Mouse (Mus musculus): Measurements from ENCODE around the gene Tmem120b. TPM values are rescaled to one million over a fixed set of nuclear protein-coding genes. Genes with fewer than 3 reads are reported as not detected.

Tmem120b gene
- polyA plus RNA-seq, 1 experiment: 9.4 TPM

DNA sequence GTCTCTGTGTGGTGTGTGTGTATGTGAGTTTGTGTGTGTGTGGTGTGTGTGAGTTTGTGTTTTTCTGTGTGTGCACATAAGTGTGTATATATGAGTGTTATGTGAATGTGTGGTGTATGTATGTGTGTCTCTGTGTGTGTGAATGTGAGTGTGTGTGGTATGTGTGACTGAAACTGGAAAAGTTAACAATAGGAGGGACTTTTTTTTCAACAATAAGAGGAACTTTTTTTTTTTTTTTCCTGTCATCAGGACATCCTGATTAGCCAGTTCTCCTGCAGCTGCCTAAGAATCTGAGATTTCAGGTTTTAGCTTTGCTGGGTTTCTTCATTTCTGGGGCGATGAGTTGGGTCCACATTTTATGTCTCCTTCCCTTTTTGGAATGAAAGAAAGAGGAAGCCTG is 11.4 kb downstream of the Tmem120b start:
- H3K9me3 ChIP-seq (ENCODE audit: control insufficient read depth, low read length): peaks cover 10% of the 10 kb centered on the region
- peaks cover 78% of the 10 kb centered on the region for H3K4me1 ChIP-seq (ENCODE audit: control insufficient read depth)
- H3K36me3 ChIP-seq (ENCODE audit: control insufficient read depth): peaks cover 66% of the 10 kb centered on the region
- peak overlapping the region; percentile 74 for H3K4me3 ChIP-seq (replicated peaks)
- no peak for TF ChIP-seq GATA1 (IDR thresholded peaks at IDR 0.05; ENCODE audit: low read length)
- no peak for TF ChIP-seq TAL1 (IDR thresholded peaks at IDR 0.05; ENCODE audit: low read length)
- no peaks in the 10 kb centered on the region; the same call in 1 of the 2 replicates for H3K27me3 ChIP-seq (ENCODE audit: control insufficient read depth)

DNA sequence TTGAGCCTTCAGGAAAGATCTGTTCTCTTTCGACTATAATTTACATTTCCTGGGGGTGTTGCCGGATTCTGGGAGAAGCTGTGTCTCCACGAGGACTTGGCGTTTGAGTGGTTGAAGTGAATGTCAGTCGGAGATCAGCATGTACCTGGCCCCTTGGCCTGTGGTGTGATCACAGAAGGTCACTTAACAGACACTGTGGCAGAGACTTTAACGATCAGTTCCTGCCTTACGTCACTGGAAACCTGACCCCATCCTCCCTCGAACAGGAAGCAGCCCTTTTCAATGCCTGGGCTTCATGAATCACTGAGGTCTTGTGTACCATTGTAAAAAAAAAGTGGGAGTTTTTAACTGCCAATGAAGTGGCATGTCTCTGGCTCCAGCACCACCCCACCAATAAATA is 11.8 kb downstream of the Tmem120b start:
- peaks cover 71% of the 10 kb centered on the region for H3K36me3 ChIP-seq (ENCODE audit: control insufficient read depth)
- peaks cover 10% of the 10 kb centered on the region for H3K9me3 ChIP-seq (ENCODE audit: control insufficient read depth, low read length)
- peaks cover 78% of the 10 kb centered on the region for H3K4me1 ChIP-seq (ENCODE audit: control insufficient read depth)
- no peak for TF ChIP-seq TAL1 (IDR thresholded peaks at IDR 0.05; ENCODE audit: low read length)
- no peak for TF ChIP-seq GATA1 (IDR thresholded peaks at IDR 0.05; ENCODE audit: low read length)
- H3K4me3 ChIP-seq (replicated peaks): no peak overlapping the region
- no peaks in the 10 kb centered on the region; the same call in 1 of the 2 replicates for H3K27me3 ChIP-seq (ENCODE audit: control insufficient read depth)

DNA sequence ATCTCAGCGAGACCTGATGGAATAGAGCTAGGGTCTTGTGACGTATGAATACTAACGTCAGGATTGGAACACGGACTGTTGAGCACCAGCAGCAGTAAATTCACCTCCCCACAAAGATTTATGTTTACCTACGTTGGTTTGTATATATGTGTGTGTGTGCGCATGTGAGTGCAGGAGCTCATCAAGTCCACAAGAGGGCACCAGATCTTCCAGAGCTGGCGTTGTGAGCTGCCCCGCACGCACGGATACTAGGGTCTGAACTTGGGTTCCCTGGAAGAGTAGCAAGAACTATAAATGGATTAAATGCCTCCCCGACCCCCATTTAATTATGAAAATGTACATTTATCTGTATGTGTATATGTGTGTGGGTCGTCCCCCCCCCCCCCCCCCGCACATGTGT is 12.3 kb downstream of the Tmem120b start:
- TF ChIP-seq TAL1 (IDR thresholded peaks at IDR 0.05; ENCODE audit: low read length): no peak
- TF ChIP-seq GATA1 (IDR thresholded peaks at IDR 0.05; ENCODE audit: low read length): no peak
- Histone ChIP-seq H3K36me3 (ENCODE audit: control insufficient read depth) (peaks cover 75% of the 10 kb centered on the region), H3K4me3 (replicated peaks) (no peak overlapping the region), H3K27me3 (ENCODE audit: control insufficient read depth) (no peaks in the 10 kb centered on the region; the same call in 1 of the 2 replicates), H3K9me3 (ENCODE audit: control insufficient read depth, low read length) (peaks cover 10% of the 10 kb centered on the region), H3K4me1 (ENCODE audit: control insufficient read depth) (peaks cover 77% of the 10 kb centered on the region)

DNA sequence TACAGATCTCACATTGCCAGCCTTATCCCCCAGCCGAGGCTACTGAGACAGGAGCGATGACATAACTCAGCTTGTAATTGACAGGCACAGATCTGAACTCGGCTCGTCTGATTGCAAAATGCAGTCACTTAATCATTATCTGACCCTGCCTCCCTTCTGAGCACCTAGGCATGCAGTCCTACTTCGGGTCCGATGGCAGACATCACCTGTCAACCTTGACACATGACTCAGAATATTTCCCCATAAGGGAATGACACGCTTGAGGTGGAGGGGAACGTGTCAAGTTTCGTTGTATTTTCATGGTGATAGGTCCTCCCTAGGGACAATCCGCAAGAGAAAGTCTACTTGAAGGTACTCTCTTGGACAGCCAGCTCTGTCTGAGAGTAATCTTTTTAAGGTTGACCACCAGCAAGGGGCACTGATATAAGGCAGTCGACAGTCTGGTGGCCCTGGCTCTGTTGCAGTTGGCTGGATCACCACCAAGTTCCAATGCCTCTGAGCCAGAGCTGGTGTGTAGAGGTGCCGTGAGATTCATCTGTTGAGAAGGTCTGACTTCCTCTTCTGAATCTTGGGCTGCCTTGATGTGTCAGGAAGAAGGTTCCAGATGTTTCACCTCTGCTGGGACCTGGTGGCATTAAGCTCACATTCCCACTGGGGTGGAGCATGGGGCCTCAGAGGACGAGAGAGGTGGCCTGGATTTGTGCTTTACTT is 15.3 kb downstream of the Tmem120b start:
- no peak overlapping the region for H3K4me3 ChIP-seq (replicated peaks)
- peaks cover 88% of the 10 kb centered on the region for H3K36me3 ChIP-seq (ENCODE audit: control insufficient read depth)
- H3K4me1 ChIP-seq (ENCODE audit: control insufficient read depth): peaks cover 75% of the 10 kb centered on the region
- no peak for TF ChIP-seq GATA1 (IDR thresholded peaks at IDR 0.05; ENCODE audit: low read length)
- peaks cover 12% of the 10 kb centered on the region for H3K9me3 ChIP-seq (ENCODE audit: control insufficient read depth, low read length)
- no peaks in the 10 kb centered on the region; the same call in 1 of the 2 replicates for H3K27me3 ChIP-seq (ENCODE audit: control insufficient read depth)

DNA sequence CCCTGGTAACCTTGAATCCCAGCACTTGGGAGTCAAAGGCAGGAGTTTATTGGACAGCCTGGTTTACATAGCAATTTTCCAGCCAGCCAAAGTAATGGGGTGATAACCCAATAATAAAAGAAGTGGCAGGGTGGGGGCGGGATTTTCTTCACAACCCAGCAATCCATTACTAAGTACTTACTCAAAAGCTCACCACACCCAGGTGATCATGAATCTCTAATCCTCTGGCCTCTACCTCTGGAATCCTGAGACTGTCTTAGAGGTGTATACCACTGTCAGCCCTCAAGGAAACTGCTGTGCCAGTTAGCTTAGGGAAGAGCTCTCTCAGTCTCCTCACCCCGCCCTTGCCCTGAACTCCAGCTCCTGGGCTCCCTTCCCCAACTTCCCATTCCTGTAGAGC is 18.3 kb downstream of the Tmem120b start:
- H3K4me1 ChIP-seq (ENCODE audit: control insufficient read depth): peaks cover 83% of the 10 kb centered on the region

DNA sequence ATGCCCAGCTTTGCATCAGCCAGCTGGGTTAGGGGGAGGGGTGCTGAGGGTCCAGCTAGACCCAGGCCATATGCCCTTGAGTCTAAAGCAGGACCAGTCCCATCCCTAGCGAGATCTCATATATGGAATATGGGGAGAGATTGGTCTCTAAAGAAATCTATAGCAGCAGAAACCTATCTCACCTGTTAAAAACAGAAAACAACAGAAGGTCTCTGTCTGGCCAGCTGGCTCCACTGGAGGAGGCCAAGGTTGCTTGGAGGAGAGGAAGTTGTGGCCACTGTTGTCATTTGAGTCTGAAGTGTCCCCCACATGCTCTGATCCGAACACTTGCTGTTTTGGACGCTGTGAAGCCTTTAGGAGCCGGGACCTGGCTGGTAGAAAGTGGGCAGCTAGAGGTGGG is 20.6 kb downstream of the Tmem120b start:
- Histone ChIP-seq H3K36me3 (ENCODE audit: control insufficient read depth) (peaks cover 83% of the 10 kb centered on the region), H3K27me3 (ENCODE audit: control insufficient read depth) (no peaks in the 10 kb centered on the region), H3K9me3 (ENCODE audit: control insufficient read depth, low read length) (peaks cover 7% of the 10 kb centered on the region), H3K4me3 (replicated peaks) (no peak overlapping the region), H3K4me1 (ENCODE audit: control insufficient read depth) (peaks cover 88% of the 10 kb centered on the region)
- TF ChIP-seq GATA1 (IDR thresholded peaks at IDR 0.05; ENCODE audit: low read length): no peak
- TF ChIP-seq TAL1 (IDR thresholded peaks at IDR 0.05; ENCODE audit: low read length): no peak

More for the DNA sequence above, 18.3 kb downstream of the Tmem120b start:
- TF ChIP-seq GATA1 (IDR thresholded peaks at IDR 0.05; ENCODE audit: low read length) (no peak), TAL1 (IDR thresholded peaks at IDR 0.05; ENCODE audit: low read length) (no peak)
- Histone ChIP-seq H3K36me3 (ENCODE audit: control insufficient read depth) (peaks cover 86% of the 10 kb centered on the region), H3K27me3 (ENCODE audit: control insufficient read depth) (no peaks in the 10 kb centered on the region), H3K4me3 (replicated peaks) (no peak overlapping the region), H3K9me3 (ENCODE audit: control insufficient read depth, low read length) (peaks cover 7% of the 10 kb centered on the region)

DNA sequence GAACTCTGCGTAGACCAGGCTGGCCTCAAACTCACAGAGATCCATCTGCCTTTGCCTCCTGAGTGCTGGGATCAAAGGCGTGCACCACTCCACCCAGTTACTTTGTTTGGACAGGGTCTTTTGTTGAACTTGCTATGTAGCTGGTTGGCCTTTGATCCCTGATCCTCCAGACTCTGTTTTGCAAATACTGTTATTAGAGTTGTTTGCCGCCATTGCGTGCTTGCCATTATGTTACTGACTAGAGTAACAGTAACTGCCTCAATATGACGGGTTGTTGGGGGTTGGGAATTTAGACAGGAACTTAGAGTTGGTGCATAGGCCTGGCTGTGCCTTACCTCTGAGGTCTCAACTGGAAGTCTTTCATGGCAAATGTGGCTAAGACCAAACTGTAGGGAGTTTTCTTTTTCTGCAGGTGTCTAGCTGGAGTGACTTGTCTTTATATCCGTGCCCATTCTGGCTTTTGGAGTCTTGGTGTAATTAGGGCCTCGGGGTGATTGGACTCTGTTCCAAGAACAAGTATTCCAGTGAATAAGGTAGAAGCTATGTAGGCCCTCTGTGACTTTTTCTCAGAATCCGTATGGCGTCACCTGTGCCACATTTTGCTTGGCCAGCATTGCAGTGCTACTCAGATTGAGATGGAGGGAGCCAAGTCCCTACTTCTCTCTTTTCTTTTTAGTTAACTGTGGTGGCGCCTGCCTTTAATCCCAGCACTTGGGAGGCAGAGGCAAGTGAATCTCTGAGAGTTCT is 22.5 kb downstream of the Tmem120b start:
- Histone ChIP-seq H3K4me3 (replicated peaks) (no peak overlapping the region), H3K27me3 (ENCODE audit: control insufficient read depth) (no peaks in the 10 kb centered on the region), H3K9me3 (ENCODE audit: control insufficient read depth, low read length) (peaks cover 7% of the 10 kb centered on the region), H3K4me1 (ENCODE audit: control insufficient read depth) (peaks cover 90% of the 10 kb centered on the region), H3K36me3 (ENCODE audit: control insufficient read depth) (peaks cover 74% of the 10 kb centered on the region)
- TF ChIP-seq GATA1 (IDR thresholded peaks at IDR 0.05; ENCODE audit: low read length): no peak
- TF ChIP-seq TAL1 (IDR thresholded peaks at IDR 0.05; ENCODE audit: low read length): no peak

DNA sequence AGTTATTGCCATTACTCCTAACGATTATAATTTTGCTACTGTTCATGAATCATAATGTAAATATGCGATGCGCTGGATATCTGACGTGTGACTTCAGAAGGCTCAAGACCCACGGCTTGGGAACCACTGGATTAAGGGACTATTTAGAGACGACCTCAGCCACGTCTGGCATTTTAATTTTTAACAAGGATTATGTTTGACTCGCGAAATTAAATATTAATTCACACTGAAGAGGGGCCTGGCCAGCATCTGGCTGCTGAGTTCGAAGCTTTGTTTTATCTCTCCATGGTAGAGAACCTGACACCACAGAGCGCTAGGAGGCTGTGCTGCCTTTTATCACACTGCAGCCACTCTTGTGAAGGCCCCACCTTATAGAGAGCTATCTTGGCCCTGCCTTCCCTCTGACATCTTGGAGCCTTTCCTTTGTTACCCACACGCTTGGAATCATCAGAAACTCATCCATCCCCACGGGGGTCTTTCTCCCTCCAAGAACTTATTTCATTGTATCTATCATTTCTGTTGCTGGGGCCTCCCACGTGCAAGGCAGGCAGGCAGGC is 24.9 kb downstream of the Tmem120b start:
- peaks cover 7% of the 10 kb centered on the region for H3K9me3 ChIP-seq (ENCODE audit: control insufficient read depth, low read length)
- H3K4me1 ChIP-seq (ENCODE audit: control insufficient read depth): peaks cover 98% of the 10 kb centered on the region
- TF ChIP-seq GATA1 (IDR thresholded peaks at IDR 0.05; ENCODE audit: low read length) (peak; percentile 78), TAL1 (IDR thresholded peaks at IDR 0.05; ENCODE audit: low read length) (peak; percentile 69)
- peaks cover 77% of the 10 kb centered on the region for H3K36me3 ChIP-seq (ENCODE audit: control insufficient read depth)
- H3K4me3 ChIP-seq (replicated peaks): peak overlapping the region; percentile 41
- no peaks in the 10 kb centered on the region for H3K27me3 ChIP-seq (ENCODE audit: control insufficient read depth)
